Mouse (Mus musculus): ENCODE measurements around the gene Afm.
A peak's percentile ranks its signal among the peaks of the same experiment; 100 is the strongest.

Afm gene

DNA sequence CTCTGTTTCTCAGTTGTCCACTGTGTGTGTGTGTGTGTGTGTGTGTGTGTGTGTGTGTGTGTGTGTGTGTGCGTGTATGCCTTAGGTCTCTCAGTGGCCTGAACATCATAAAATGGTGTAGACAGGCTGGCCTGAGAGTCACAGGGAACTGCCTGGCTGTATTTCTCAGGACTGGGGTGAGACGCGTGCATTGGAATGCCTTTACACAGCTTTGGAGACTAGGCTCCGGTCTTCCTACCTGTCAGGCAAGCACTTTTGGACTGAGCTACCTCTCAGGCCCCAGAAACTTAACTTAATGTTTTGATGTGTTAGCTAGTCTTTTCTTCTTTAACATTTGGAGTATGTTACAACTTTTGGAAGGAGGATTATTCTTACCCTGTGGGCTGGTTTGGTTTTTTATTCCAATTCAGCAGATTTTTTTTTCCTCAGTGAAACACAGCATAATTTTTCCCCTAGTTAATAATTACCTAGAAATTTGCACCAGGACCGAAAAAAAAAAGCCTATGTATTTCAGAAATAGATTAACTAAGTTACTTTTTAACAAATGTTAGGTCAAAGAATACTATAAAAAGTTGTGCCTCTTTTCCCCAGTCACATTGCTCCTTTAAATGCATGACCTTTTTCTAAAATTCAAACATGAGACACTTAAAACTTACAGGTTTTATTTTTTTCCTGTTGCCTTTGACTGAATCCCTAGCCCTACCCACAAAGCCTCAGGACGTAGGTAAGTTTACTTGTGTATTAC lies at the start of gene Afm:
Afm (plus strand) TSS at position 577 of the 745 bp plus-strand sequence.
- no peak for DNase-seq (ENCODE audit: low spot score)

DNA sequence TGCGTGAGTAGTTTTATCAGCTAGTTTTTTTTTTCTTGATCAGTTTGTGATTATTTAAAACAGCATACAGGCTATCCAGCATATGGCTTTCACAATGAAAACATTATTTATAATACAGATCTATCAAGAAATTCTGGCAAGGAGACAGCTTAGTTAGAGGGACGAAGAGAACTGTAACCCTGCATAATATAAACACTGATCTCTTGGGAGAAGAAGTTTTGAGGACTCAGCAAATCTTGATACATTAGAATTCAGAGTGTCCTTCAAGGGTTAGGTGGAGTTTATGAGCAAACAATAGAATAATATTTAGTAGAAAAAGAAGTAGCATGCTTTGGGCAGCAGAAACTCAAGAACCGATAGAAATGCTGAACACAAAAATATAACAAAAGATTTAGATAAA lies 47.9 kb upstream of the Afm start:
- no peak for DNase-seq (ENCODE audit: low spot score)

DNA sequence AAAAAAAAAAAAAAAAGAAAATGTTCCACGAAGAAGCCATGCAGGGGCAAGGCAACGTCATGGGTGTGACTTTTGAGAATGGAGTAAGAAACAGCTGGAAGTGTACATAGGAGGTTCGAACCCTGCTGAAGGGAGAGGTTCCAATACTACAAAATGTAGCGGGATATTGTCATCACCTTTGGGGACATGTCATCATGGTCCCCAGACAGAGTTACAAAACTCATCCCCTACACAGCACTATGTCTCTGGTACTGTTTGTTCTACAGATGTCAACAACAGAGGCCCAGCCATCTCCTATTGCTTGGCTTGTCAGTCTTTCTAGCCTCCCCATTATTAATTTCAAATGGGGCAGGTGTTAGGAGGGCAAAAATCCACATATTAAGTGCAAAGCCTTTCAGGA lies 44.8 kb upstream of the Afm start:
- DNase-seq (ENCODE audit: low spot score): no peak

DNA sequence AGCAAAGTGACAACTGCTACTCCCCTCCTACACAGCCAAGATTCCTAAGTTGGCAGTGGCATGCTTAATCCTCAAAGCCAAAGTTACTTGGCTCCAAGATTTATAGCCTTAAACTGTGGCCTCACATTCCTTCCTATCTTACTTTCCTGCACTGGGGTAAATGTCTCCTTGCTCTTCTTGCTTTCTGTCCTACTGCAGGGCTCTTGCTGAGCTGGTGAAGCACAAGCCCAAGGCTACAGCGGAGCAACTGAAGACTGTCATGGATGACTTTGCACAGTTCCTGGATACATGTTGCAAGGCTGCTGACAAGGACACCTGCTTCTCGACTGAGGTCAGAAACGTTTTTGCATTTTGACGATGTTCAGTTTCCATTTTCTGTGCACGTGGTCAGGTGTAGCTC lies 44.4 kb upstream of the Afm start:
- DNase-seq (ENCODE audit: low spot score): no peak

DNA sequence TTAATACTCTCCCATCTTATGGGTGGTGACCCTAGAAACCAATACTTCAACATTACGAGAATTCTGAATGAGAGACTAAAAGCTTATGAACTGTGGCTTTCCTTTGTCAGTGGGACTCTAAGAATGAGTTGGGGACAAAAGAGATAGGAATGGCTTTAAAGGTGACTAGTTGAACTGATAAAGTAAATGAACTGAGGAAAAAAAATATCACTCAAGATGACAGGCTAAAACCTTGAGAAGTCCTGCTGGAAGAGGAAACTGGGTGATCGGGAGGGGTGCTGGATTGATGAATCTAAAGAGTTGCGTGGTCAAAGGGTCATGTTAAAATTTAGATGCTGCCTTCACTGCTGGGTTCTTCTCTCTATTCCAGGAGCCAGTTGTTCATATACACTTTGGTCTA lies 42.0 kb upstream of the Afm start:
- DNase-seq (ENCODE audit: low spot score): no peak

DNA sequence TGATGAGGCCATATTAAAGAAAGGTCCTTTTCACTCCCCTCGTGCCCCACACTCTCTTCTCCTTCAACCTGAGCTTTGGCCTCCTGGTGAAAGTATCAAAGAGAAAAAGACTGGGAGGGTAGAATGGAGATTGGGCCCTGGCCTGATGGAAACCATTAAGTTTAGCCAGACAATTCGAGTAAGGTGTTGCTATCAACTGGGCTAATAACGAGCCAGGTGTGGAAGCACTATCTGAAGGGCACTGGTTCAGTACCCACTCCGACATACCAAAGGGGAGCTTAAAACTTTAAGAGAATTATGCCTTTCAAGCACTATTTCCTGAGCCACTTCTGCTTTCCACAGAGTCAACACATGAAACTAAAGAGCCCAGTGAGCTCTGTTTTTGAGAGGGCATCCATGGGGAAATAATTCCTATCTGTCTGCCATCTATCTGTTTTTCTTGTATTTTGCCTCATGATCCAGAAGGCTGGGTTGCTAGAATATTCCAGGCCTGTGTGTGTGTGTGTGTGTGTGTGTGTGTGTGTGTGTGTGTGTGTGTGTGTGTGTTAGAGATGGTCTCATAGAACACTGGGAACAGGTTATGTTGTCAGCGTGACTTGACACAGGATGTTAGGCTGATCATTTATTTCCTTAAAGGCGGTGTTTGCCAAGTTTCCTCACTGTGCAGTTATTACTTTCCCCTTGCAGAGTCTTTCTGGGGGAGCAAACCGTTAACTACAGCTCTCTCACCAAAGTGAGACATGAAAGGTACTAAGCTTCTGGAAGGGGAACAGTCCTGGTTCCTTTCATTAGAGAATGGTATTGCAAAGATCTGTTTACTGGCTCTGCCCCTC lies 41.2 kb upstream of the Afm start:
- no peak for DNase-seq (ENCODE audit: low spot score)

DNA sequence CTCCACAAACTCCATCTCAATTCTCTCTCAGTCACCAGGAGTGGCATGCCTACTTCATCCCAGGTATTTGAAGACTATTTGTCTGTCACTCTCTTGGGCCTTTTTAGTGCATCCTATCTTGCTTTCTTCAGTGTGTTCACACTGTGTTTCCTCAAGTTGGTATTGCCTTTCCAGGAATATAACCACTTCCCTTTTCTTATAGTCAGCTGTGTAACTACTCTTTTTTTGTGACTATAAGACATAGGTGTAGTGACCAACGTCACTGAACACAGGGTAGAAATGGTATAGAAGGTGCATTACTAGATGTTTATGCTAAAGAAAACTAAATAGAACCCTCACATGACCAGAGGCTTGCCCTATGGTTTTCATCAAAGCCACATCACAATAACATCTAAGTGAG lies 39.8 kb upstream of the Afm start:
- DNase-seq (ENCODE audit: low spot score): no peak

DNA sequence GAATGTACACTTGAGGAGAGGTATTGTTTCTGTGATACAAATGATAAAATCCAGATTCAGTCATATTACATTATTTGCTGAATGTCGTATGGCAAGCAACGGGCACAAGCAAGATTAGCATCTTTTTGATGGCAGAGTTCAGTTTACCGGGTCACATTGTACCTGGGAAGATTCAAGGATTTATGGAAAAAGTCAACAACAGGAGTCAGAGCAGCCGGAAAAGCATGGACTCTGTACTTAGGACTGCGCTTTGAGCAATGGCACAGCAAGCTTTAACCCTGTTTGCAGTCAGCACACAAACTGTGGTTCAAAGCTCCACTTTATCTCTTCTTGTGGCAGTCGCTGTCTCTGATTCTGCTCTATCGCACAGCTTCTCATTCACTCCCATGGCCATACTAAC lies 33.1 kb upstream of the Afm start:
- DNase-seq (ENCODE audit: low spot score): no peak

DNA sequence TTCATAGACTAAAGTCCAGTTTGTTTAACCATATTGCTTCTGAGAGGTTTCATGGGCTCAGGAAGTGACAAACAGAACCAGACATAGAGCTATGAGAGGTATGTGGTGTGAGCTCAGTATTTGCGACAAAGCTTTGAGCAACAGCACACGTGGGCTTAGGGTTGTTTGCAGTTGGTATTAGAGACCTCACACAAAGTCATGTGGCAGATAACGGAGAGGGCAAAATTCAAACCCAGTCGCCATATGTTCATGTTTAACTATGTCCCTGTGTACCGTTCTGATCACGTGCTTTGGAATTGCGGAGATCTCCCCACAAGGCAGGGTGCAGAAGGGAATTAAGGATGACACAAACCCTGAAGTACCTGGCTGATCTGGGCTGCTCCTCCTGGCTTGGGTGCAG lies 30.4 kb upstream of the Afm start:
- DNase-seq (ENCODE audit: low spot score): no peak

DNA sequence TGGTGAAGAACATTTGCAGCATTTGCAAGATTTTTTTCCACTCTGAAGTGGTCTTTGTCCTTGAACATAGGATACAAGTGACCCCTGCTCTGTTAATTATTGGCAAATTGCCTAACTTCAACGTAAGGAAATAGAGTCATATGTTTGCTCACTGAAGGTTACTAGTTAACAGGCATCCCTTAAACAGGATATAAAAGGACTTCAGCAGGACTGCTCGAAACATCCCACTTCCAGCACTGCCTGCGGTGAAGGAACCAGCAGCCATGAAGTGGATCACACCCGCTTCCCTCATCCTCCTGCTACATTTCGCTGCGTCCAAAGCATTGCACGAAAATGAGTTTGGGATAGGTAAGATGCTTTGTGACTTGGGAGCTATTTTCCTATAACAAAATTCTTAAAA lies 28.2 kb upstream of the Afm start, which contains the start of gene Afp:
Afp (plus strand) TSS at position 220 of the 400 bp plus-strand sequence.
- DNase-seq (ENCODE audit: low spot score): no peak

DNA sequence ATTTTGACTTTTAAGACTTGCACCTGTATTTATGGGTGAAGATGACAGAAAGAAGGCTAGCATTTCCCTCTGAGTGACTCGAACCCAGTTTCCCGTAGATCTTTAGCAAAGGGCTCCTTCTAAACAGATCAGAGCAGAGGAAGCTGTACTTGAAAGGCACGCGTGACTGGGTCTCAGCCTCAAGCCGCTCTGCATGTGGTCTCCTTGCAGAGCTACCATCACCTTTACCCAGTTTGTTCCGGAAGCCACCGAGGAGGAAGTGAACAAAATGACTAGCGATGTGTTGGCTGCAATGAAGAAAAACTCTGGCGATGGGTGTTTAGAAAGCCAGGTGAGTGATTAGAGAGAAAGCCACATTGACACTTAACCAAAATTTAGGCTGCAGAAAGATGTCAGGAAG lies 26.3 kb upstream of the Afm start:
- DNase-seq (ENCODE audit: low spot score): no peak

DNA sequence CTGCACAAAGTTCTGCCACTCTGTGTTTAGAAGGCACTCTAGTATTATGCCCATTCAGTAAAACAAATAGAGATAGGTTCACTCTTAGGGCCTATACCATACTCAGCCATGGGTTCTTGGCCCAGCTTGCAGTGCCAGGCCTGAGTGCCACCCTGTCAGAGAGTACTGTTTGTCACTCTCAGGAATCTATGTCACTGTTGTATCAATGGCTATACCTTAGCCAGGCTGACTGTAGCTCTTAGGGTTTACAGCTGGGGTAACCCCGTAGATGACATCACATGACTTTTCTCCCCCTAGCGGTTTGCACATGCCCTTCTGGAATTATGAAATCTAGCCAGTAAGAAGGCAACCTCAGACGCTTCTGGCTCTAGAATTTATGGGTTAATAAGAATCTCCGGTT lies 24.4 kb upstream of the Afm start:
- no peak for DNase-seq (ENCODE audit: low spot score)

DNA sequence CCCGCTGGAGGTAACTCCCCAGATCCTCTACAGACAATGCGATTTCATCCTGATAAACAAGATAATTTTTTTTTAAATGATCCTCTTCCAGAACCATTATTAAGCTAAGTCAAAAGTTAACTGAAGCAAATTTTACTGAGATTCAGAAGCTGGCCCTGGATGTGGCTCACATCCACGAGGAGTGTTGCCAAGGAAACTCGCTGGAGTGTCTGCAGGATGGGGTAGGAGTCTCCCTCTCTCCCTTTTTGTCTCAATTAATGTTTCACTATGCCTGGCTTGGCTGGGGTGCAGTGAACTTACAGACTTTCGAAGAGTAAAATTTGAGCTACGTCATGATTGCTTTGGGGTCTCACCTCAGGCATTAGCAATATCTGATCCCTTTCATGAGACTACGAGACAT lies 19.2 kb upstream of the Afm start:
- no peak for DNase-seq (ENCODE audit: low spot score)

DNA sequence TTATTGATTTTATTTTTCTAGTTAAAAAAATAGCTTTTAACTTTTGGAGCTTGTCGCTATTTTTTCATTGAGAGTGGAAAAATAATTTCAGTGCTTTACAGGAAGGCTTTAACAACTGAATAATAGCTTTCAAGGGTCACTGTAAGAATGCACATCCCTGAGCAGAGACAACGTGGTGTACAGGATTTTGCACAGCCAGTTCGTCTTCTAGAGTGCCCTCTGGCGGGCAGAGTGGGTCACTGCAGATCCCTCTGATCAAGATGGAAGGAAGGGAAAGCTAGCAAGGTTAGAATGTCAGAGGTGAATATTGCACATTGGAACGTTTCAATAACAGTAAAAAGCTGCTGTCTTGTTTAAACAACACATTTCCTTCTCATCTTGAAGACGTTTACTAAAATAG lies 18.0 kb upstream of the Afm start:
- DNase-seq (ENCODE audit: low spot score): peak; percentile 89

DNA sequence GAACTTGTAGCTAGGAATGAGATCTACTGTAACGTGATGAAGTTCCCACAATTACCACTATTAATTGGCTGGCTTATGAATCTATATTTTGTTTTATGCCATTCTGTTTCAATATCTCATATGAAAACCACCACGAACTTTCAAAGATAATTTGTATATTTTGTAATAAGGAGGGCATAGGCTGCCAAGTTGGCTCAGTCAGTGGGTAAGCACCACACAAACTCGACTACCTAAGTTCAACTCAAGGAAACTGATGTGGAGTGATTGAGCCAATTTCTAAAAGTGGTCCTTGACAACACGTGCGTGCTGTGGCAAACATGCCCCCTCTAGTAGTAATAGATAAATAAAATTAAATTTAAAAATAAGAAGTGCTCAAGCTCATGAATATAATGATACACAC lies 17.0 kb upstream of the Afm start:
- no peak for DNase-seq (ENCODE audit: low spot score)

DNA sequence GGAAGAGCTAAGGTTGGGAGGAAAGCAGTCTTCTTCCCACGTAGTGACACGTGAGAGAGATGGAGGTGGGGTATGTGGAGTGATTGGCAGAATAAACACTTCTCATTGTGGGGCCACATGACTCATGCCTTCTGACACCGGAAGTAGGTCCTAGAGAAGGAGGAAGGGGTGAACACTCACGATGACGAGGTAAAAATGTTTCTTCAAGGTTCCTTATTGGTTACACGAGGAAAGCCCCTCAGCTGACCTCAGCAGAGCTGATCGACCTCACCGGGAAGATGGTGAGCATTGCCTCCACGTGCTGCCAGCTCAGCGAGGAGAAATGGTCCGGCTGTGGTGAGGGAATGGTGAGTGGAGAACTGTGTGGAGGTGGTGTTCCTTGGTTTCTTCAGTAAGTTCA lies 14.0 kb upstream of the Afm start:
- DNase-seq (ENCODE audit: low spot score): no peak

DNA sequence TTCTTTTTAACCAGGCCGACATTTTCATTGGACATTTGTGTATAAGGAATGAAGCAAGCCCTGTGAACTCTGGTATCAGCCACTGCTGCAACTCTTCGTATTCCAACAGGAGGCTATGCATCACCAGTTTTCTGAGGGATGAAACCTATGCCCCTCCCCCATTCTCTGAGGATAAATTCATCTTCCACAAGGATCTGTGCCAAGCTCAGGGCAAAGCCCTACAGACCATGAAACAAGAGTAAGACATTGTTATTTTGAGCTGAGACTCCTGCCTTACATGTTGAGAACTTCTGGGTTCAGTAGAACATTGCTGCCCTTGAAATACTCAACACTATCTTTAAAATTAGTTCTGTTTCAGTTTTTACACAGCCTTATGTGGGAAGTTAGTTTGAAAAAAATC lies 12.2 kb upstream of the Afm start:
- DNase-seq (ENCODE audit: low spot score): no peak

DNA sequence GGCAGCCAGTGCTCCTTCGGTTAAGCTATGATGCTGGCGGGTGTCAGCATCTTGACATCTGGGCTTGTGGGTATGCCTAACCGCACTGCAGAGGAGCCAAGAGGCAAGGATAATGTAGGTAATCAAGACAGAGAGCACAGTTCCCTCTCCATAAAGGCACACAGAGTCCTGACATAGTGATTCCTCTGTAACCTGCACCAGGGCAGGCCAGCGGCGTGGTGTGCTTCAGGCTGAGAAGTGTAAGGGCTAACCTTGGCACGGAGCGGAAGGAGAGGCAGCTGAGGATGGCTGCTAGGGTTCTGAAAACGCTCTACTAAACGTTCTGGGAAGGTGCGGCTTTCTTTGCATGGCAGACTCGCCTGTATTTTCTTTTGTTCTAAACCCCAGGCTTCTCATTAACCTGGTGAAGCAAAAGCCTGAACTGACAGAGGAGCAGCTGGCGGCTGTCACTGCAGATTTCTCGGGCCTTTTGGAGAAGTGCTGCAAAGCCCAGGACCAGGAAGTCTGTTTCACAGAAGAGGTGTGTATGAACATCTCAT lies 11.3 kb upstream of the Afm start:
- DNase-seq (ENCODE audit: low spot score): no peak

DNA sequence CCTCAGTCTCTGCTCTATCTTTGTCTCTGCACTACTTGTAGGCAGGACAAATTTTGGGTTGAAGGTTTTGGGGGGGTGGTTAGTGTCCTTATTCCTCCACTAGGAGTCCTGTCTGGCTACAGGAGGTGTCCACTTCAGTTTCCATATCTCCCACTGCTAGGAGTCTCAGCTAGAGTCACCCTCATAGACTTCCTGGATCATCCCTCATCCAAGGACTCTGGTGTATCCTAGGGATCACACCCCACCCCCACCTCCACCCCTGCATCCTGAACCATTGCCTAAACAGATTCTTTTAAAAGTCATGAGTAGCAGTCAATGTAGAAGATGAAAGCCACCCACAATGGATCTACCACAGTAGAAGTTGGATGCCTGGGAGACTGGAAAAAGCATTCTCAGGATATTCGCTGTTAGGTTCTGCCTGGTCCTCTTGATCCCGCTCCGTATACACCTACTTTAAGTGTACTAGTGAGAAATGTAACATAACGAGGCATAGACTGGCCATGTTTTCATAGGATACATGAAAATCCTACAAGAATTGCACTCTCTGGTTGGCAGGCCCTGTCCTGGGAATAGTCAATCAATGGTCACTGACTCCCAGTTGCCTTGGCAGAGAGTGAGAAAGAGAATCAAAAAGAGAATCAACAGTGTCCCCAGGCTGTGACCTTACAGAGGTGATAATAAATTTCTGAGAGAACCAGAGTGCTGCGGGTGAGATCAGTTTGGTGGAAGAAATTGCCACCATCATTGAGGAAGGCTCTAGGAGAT lies 8.7 kb upstream of the Afm start:
- DNase-seq (ENCODE audit: low spot score): no peak

DNA sequence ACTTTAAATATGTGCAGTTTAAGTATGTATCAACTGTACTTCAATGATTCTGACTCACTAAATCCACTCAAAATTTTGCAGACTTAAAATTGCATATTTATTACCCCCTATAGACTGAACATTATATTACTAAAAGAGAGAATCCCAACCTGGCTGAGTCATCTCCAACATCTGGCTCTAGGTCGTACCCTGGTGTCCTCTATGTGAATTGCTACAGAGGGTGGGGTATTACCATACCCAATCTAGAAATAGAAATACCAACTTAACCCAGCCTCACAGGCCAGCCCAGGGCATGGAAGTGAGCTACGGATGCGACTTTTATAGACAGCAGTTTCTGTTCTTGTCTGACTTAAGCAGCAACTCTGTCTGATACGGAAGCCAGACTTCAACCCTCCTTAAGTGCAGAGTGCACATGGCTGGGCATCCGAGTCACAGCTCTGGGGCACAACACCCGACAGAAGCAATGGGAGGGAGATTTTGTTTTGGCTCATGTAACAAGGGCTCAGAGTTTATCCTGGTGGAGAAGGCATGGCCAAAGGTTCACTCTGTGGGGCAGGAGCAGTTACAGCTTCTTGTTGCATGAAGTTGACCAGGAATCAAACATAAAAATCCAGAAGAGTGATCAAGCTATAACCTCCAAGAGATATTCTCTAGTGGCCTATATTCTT lies 6.3 kb upstream of the Afm start:
- no peak for DNase-seq (ENCODE audit: low spot score)

DNA sequence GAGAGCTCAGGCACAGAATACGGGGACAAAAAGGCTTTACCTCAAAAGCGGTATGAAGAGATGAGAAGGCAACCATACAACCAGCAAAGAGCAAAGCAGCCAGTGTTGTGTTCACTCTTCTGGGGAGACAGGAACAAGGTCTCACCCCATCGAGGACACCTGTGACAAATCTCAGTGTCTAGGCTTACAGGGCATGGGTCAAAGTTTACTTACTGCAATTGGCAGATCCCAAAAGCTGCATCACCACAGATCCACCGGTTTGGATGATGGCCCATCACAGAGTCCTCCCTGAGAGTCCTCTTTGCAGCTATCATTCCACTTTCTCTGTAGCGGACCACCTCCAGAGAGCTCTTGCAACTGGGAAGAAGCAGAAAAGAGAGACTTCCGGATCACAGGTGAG lies 3.2 kb upstream of the Afm start:
- DNase-seq (ENCODE audit: low spot score): no peak

DNA sequence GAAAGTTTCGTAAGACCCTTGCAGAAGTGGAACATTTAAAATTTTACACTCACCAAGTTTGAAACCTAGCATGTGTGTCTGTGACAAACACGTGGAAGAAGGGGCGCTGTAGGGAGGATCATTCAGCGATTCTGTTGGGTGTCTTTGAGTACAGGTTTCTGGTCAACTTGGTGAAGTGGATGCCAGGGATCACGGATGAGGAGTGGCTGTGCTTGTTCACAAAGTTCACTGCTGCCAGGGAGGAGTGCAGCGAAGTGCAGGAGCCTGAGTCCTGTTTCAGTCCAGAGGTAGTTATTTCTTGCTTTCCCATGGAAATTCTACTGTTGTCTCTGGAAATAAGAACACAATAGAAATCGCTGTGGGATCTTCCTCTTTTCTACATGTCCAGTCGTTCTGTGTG lies 32.5 kb downstream of the Afm start:
- DNase-seq (ENCODE audit: low spot score): no peak

Data from embryo, embryonic 10.5 days (tissue).